Mouse (Mus musculus): ENCODE data around the gene Slc22a6. TPM values are rescaled to one million over a fixed set of nuclear protein-coding genes. Genes with fewer than 3 reads are reported as not detected.

The Slc22a6 gene
- not detected for polyA plus RNA-seq (2017; shearing (Covaris generic))

GRCm38 (mm10) chr19:8617904-8618303, at the start of gene Slc22a6:
TSS of gene Slc22a6 (plus strand) at chr19:8618039.

GRCm38 (mm10) chr19:8590954-8591353, 26.9 kb upstream of the Slc22a6 start, which contains the start of gene Slc22a8:
TSS of gene Slc22a8 (plus strand) at chr19:8591254.

GRCm38 (mm10) chr19:8663360-8663839, 45.6 kb downstream of the Slc22a6 start, which contains the start of gene Chrm1:
TSS of gene Chrm1 (plus strand) at chr19:8663789.

Other genes with a start within 250 kb of the Slc22a6 start
- gene Slc22a30, start 212.9 kb upstream of the Slc22a6 start, polyA plus RNA-seq (2017; shearing (Covaris generic)), result not detected
- gene Slc22a8, start 26.8 kb upstream of the Slc22a6 start, polyA plus RNA-seq (2017; shearing (Covaris generic)), result 0.62 TPM
- gene Chrm1, start 45.8 kb downstream of the Slc22a6 start, polyA plus RNA-seq (2017; shearing (Covaris generic)), result not detected
- 497 TPM for gene Slc3a2, start 105.3 kb downstream of the Slc22a6 start, polyA plus RNA-seq (2017; shearing (Covaris generic))
- 105 TPM for gene Wdr74, start 117.8 kb downstream of the Slc22a6 start, polyA plus RNA-seq (2017; shearing (Covaris generic))
- 1.5 TPM for gene 1700092M07Rik, start 122.7 kb downstream of the Slc22a6 start, polyA plus RNA-seq (2017; shearing (Covaris generic))
- 223 TPM for gene Stx5a, start 123.4 kb downstream of the Slc22a6 start, polyA plus RNA-seq (2017; shearing (Covaris generic))
- 365 TPM for gene Nxf1, start 139.0 kb downstream of the Slc22a6 start, polyA plus RNA-seq (2017; shearing (Covaris generic))
- 38.6 TPM for gene Tmem223, start 153.0 kb downstream of the Slc22a6 start, polyA plus RNA-seq (2017; shearing (Covaris generic))
- 172 TPM for gene Tmem179b, start 156.4 kb downstream of the Slc22a6 start, polyA plus RNA-seq (2017; shearing (Covaris generic))
- gene Taf6l, start 168.4 kb downstream of the Slc22a6 start, polyA plus RNA-seq (2017; shearing (Covaris generic)), result 8.1 TPM
- 68.3 TPM for gene Polr2g, start 180.5 kb downstream of the Slc22a6 start, polyA plus RNA-seq (2017; shearing (Covaris generic))
- 0.18 TPM for gene Zbtb3, start 184.5 kb downstream of the Slc22a6 start, polyA plus RNA-seq (2017; shearing (Covaris generic))
- 31.0 TPM for gene Ttc9c, start 201.3 kb downstream of the Slc22a6 start, polyA plus RNA-seq (2017; shearing (Covaris generic))
- gene Hnrnpul2, start 202.0 kb downstream of the Slc22a6 start, polyA plus RNA-seq (2017; shearing (Covaris generic)), result 7.6 TPM
- not detected for gene AC129217.1, start 211.7 kb downstream of the Slc22a6 start, polyA plus RNA-seq (2017; shearing (Covaris generic))
- 85.2 TPM for gene Bscl2, start 219.4 kb downstream of the Slc22a6 start, polyA plus RNA-seq (2017; shearing (Covaris generic))
- 0.49 TPM for gene Gng3, start 221.2 kb downstream of the Slc22a6 start, polyA plus RNA-seq (2017; shearing (Covaris generic))
- not detected for gene Lrrn4cl, start 232.7 kb downstream of the Slc22a6 start, polyA plus RNA-seq (2017; shearing (Covaris generic))

Data from effector memory CD4-positive, alpha-beta T cell, adult 7 months (primary cell).